Mouse (Mus musculus): ENCODE measurements around the gene Sh3bgrl3.

DNA sequence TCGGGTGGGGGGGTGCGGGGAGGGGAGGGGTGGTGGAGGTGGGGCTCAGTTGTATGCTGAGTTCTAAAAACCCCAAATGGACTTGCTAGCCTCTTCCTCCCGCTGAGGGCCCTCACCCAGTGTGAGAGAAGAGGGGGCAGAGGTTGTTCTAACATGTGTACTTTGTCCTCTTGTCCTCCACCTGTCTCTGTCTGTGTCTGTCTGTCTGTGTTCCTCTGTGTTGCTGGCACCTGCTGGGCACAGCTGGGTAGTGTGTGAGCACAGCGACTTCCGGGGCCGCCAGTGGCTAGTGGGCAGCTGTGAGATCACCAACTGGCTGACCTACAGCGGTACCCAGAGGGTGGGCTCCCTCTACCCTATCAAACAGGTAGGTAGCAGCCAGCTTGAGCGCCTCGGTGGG lies 39.6 kb downstream of the Sh3bgrl3 start:
- no peak for TF ChIP-seq CTCF (IDR thresholded peaks at IDR 0.05; ENCODE audit: insufficient read depth, low read depth, low read length)
- TF ChIP-seq POLR2A (IDR thresholded peaks at IDR 0.05; ENCODE audit: insufficient read depth, low read depth, low read length) = no peak

Data from olfactory bulb, adult 2 months (tissue).